Mouse (Mus musculus) heart, embryonic 11.5 days (tissue): ENCODE data around the gene Syt12. TPM values are rescaled to one million over a fixed set of nuclear protein-coding genes. Genes with fewer than 3 reads are reported as not detected.
A peak's percentile ranks its signal among the peaks of the same experiment; 100 is the strongest.

ENCODE experiments used
- ATAC-seq: fragments of 200-750 bp; cut with Nextera tagmentation; replicated peaks from 2 replicates; pipeline ENCODE4 v1.8.0; 2017; ENCODE audit warnings: moderate library complexity; ENCODE audit not compliant: insufficient number of reproducible peaks, low FRiP score, low TSS enrichment
- H3K27ac ChIP-seq: fragments of 300-500 bp; sonication (generic); 2 replicates; pipeline ENCODE4 v1.5.1; 2014; ENCODE audit warnings: mild to moderate bottlenecking, low read depth, low read length
- H3K27me3 ChIP-seq: fragments of 300-500 bp; sonication (generic); 2 replicates; pipeline ENCODE4 v1.6.1; 2014; ENCODE audit warnings: mild to moderate bottlenecking, low read length, mixed read lengths; ENCODE audit not compliant: control insufficient read depth, insufficient read depth
- H3K36me3 ChIP-seq: fragments of 300-500 bp; sonication (generic); 2 replicates; pipeline ENCODE4 v1.6.1; 2014; ENCODE audit warnings: mild to moderate bottlenecking, low read length, moderate library complexity, mixed read lengths; ENCODE audit not compliant: control insufficient read depth, insufficient read depth
- H3K4me1 ChIP-seq: fragments of 300-500 bp; sonication (generic); 2 replicates; pipeline ENCODE4 v1.6.1; 2014; ENCODE audit warnings: low read length; ENCODE audit not compliant: control insufficient read depth, insufficient read depth
- H3K4me2 ChIP-seq: fragments of 300-500 bp; sonication (generic); 2 replicates; pipeline ENCODE4 v1.6.1; 2014; ENCODE audit warnings: mild to moderate bottlenecking, moderate library complexity
- H3K4me3 ChIP-seq: fragments of 300-500 bp; sonication (generic); 2 replicates; pipeline ENCODE4 v1.5.1; 2014; ENCODE audit warnings: low read depth, low read length
- H3K9ac ChIP-seq: fragments of 300-500 bp; sonication (generic); 2 replicates; pipeline ENCODE4 v1.6.1; 2014; ENCODE audit warnings: mild to moderate bottlenecking, low read depth, low read length, moderate library complexity
- H3K9me3 ChIP-seq: fragments of 300-500 bp; sonication (generic); replicated peaks from 2 replicates; pipeline ENCODE4 v1.6.1; 2016; ENCODE audit warnings: low read length; ENCODE audit not compliant: control insufficient read depth
- whole genome bisulfite sequencing: fragments of 180-500 bp; shearing (Covaris S2); extraction: QIAGEN DNeasy Blood & Tissue Kit; methylation state at CpG from one replicate; pipeline ENCODE4 v1.1.7; 2014; ENCODE audit not compliant: insufficient replicate concordance; 5-methylcytosine and 5-hydroxymethylcytosine counted together
- polyA plus RNA-seq: library from polyadenylated mRNA; unstranded; fragments of >200 nt; fragmentation: Nextera tagmentation; extraction: Ambion mirVana; gene quantifications from 2 replicates; pipeline ENCODE4 v1.2.1, GENCODE M21; 2014

Gene Syt12
- polyA plus RNA-seq, 1 experiment from 2014 or later: 1.3 TPM

- H3K27ac ChIP-seq: no peak overlapping the region
- no peak overlapping the region for H3K4me2 ChIP-seq
- 92% methylated on average over 5 of the region's 5 CpGs for WGBS
- no peaks in the 10 kb centered on the region for H3K27me3 ChIP-seq
- H3K9me3 ChIP-seq: no peaks in the 10 kb centered on the region
- peaks cover 3% of the 10 kb centered on the region; the same call in 1 of the 2 replicates for H3K36me3 ChIP-seq
- H3K9ac ChIP-seq: no peak overlapping the region
- no peak for ATAC-seq
- H3K4me3 ChIP-seq: no peak overlapping the region
- H3K4me1 ChIP-seq: no peaks in the 10 kb centered on the region
Measured at GRCm38 (mm10) chr19:4419711-4420110, 57.5 kb downstream of the Syt12 start.

- Histone ChIP-seq H3K27me3 (no peaks in the 10 kb centered on the region), H3K9me3 (no peaks in the 10 kb centered on the region), H3K9ac (no peak overlapping the region), H3K4me3 (no peak overlapping the region), H3K36me3 (peaks cover 3% of the 10 kb centered on the region; the same call in 1 of the 2 replicates), H3K27ac (no peak overlapping the region), H3K4me2 (no peak overlapping the region), H3K4me1 (no peaks in the 10 kb centered on the region)
- ATAC-seq: no peak
Measured at GRCm38 (mm10) chr19:4417713-4418112, 59.5 kb downstream of the Syt12 start.

- H3K9me3 ChIP-seq: no peaks in the 10 kb centered on the region
- no peak overlapping the region for H3K4me2 ChIP-seq
- H3K4me3 ChIP-seq: no peak overlapping the region
- peaks cover 3% of the 10 kb centered on the region; the same call in 1 of the 2 replicates for H3K36me3 ChIP-seq
- H3K27ac ChIP-seq: no peak overlapping the region
- H3K27me3 ChIP-seq: no peaks in the 10 kb centered on the region
- 0% methylated on average over 1 of the region's 1 CpGs for WGBS
- H3K4me1 ChIP-seq: no peaks in the 10 kb centered on the region
- no peak for ATAC-seq
- H3K9ac ChIP-seq: no peak overlapping the region
Measured at GRCm38 (mm10) chr19:4417183-4417582, 60.1 kb downstream of the Syt12 start.

GRCm38 (mm10) chr19:4414631-4415030 is 62.6 kb downstream of the Syt12 start:
- ATAC-seq: no peak
- Histone ChIP-seq H3K27me3 (no peaks in the 10 kb centered on the region), H3K9me3 (no peaks in the 10 kb centered on the region), H3K9ac (no peak overlapping the region), H3K4me3 (no peak overlapping the region), H3K36me3 (no peaks in the 10 kb centered on the region), H3K27ac (no peak overlapping the region), H3K4me1 (no peaks in the 10 kb centered on the region), H3K4me2 (no peak overlapping the region)
- 64% methylated on average over 1 of the region's 1 CpGs for WGBS

- Histone ChIP-seq H3K4me2 (no peak overlapping the region), H3K9ac (no peak overlapping the region), H3K9me3 (no peaks in the 10 kb centered on the region), H3K36me3 (no peaks in the 10 kb centered on the region), H3K27me3 (no peaks in the 10 kb centered on the region), H3K4me3 (no peak overlapping the region), H3K4me1 (no peaks in the 10 kb centered on the region), H3K27ac (no peak overlapping the region)
- no peak for ATAC-seq
- 64% methylated on average over 2 of the region's 2 CpGs for WGBS
Measured at GRCm38 (mm10) chr19:4409062-4409461, 68.2 kb downstream of the Syt12 start.

- Histone ChIP-seq H3K4me2 (no peak overlapping the region), H3K4me3 (no peak overlapping the region), H3K27me3 (no peaks in the 10 kb centered on the region), H3K9ac (no peak overlapping the region), H3K9me3 (no peaks in the 10 kb centered on the region), H3K27ac (no peak overlapping the region), H3K36me3 (no peaks in the 10 kb centered on the region), H3K4me1 (no peaks in the 10 kb centered on the region)
- WGBS: 79% methylated on average over 2 of the region's 2 CpGs
- ATAC-seq: no peak
Measured at GRCm38 (mm10) chr19:4404840-4405239, 72.4 kb downstream of the Syt12 start.

GRCm38 (mm10) chr19:4398959-4399358 is 78.3 kb downstream of the Syt12 start:
- Histone ChIP-seq H3K9ac (no peak overlapping the region), H3K27ac (no peak overlapping the region), H3K4me1 (0 out of 2 replicates have a peak, but pooled peaks cover 5% of the 10 kb centered on the region), H3K27me3 (no peaks in the 10 kb centered on the region), H3K36me3 (no peaks in the 10 kb centered on the region), H3K4me3 (no peak overlapping the region), H3K9me3 (no peaks in the 10 kb centered on the region), H3K4me2 (no peak overlapping the region)
- ATAC-seq: no peak
- WGBS: 73% methylated on average over 4 of the region's 4 CpGs

GRCm38 (mm10) chr19:4398630-4398948 is 78.7 kb downstream of the Syt12 start:
- no peaks in the 10 kb centered on the region for H3K27me3 ChIP-seq
- ATAC-seq: no peak
- no peaks in the 10 kb centered on the region for H3K9me3 ChIP-seq
- peak overlapping the region; percentile 90 for H3K9ac ChIP-seq
- H3K4me3 ChIP-seq: peak overlapping the region; percentile 100
- WGBS: 28% methylated on average over 8 of the region's 8 CpGs
- peak overlapping the region; percentile 98 for H3K4me2 ChIP-seq
- H3K27ac ChIP-seq: no peak overlapping the region
- 0 out of 2 replicates have a peak, but pooled peaks cover 5% of the 10 kb centered on the region for H3K4me1 ChIP-seq
- no peaks in the 10 kb centered on the region for H3K36me3 ChIP-seq

GRCm38 (mm10) chr19:4397798-4398629 is 79.2 kb downstream of the Syt12 start, which contains the start of gene Kdm2a:
Gene Kdm2a (minus strand): TSS chr19:4398285.
- peak; percentile 34 for ATAC-seq
- Histone ChIP-seq H3K36me3 (no peaks in the 10 kb centered on the region), H3K4me3 (peak within 1 kb of the TSS; percentile 100), H3K27me3 (no peaks in the 10 kb centered on the region), H3K9me3 (no peaks in the 10 kb centered on the region), H3K9ac (peak within 1 kb of the TSS; percentile 90), H3K27ac (peak within 1 kb of the TSS; percentile 97), H3K4me1 (0 out of 2 replicates have a peak, but pooled peaks cover 6% of the 10 kb centered on the region), H3K4me2 (peak within 1 kb of the TSS; percentile 98)
- under 1% methylated on average over 70 of the region's 82 CpGs for WGBS
